Mouse (Mus musculus): ENCODE data around the gene Cct6b. TPM values are rescaled to one million over a fixed set of nuclear protein-coding genes. Genes with fewer than 3 reads are reported as not detected.
"Not testable (repeated sequence)": the region's sequence is repeated elsewhere in the genome, so short reads cannot be mapped to it uniquely, and the experiment has no call there.

Gene Cct6b
- polyA plus RNA-seq, 1 experiment from 2014 or later, result 0.23 TPM

GRCm38 (mm10) chr11:82695930-82696329 lies 68.2 kb downstream of the Cct6b start:
- Histone ChIP-seq H3K9ac (ENCODE audit: low read length) (no peak overlapping the region), H3K4me3 (ENCODE audit: low read depth, low read length) (no peak overlapping the region), H3K27me3 (ENCODE audit: control insufficient read depth, insufficient read depth, low read length) (no peaks in the 10 kb centered on the region), H3K27ac (replicated peaks) (no peak overlapping the region), H3K36me3 (ENCODE audit: control insufficient read depth, insufficient read depth, low read length) (no peaks in the 10 kb centered on the region), H3K9me3 (ENCODE audit: control insufficient read depth, low read length) (no peaks in the 10 kb centered on the region), H3K4me2 (replicated peaks; ENCODE audit: low read depth) (no peak overlapping the region), H3K4me1 (replicated peaks; ENCODE audit: control insufficient read depth, insufficient read depth) (no peaks in the 10 kb centered on the region)
- TF ChIP-seq EP300 (optimal IDR thresholded peaks at IDR 0.05), result no peak
- TF ChIP-seq CTCF (IDR thresholded peaks at IDR 0.05; ENCODE audit: low read depth), result no peak
- WGBS, result 71% methylated on average over 7 of the region's 7 CpGs
- no peak for DNase-seq (ENCODE audit: low spot score)
- no peak for ATAC-seq (ENCODE audit: low FRiP score, low TSS enrichment)

GRCm38 (mm10) chr11:82694947-82695346 lies 69.2 kb downstream of the Cct6b start:
- not testable (repeated sequence) for H3K36me3 ChIP-seq (ENCODE audit: control insufficient read depth, insufficient read depth, low read length); H3K27ac ChIP-seq (replicated peaks); H3K9me3 ChIP-seq (ENCODE audit: control insufficient read depth, low read length); H3K9ac ChIP-seq (ENCODE audit: low read length); H3K27me3 ChIP-seq (ENCODE audit: control insufficient read depth, insufficient read depth, low read length); H3K4me3 ChIP-seq (ENCODE audit: low read depth, low read length); H3K4me2 ChIP-seq (replicated peaks; ENCODE audit: low read depth); H3K4me1 ChIP-seq (replicated peaks; ENCODE audit: control insufficient read depth, insufficient read depth); DNase-seq (ENCODE audit: low spot score); ATAC-seq (ENCODE audit: low FRiP score, low TSS enrichment)

GRCm38 (mm10) chr11:82692668-82693067 lies 71.5 kb downstream of the Cct6b start:
- H3K27ac ChIP-seq (replicated peaks), result no peak overlapping the region
- H3K9ac ChIP-seq (ENCODE audit: low read length), result no peak overlapping the region
- no peaks in the 10 kb centered on the region for H3K9me3 ChIP-seq (ENCODE audit: control insufficient read depth, low read length)
- no peak overlapping the region for H3K4me2 ChIP-seq (replicated peaks; ENCODE audit: low read depth)
- no peaks in the 10 kb centered on the region for H3K36me3 ChIP-seq (ENCODE audit: control insufficient read depth, insufficient read depth, low read length)
- TF ChIP-seq EP300 (optimal IDR thresholded peaks at IDR 0.05) (no peak), CTCF (IDR thresholded peaks at IDR 0.05; ENCODE audit: low read depth) (no peak)
- WGBS, result 56% methylated on average over 6 of the region's 6 CpGs
- H3K27me3 ChIP-seq (ENCODE audit: control insufficient read depth, insufficient read depth, low read length), result no peaks in the 10 kb centered on the region
- H3K4me3 ChIP-seq (ENCODE audit: low read depth, low read length), result no peak overlapping the region
- ATAC-seq (ENCODE audit: low FRiP score, low TSS enrichment) (no peak), DNase-seq (ENCODE audit: low spot score) (no peak)
- no peaks in the 10 kb centered on the region for H3K4me1 ChIP-seq (replicated peaks; ENCODE audit: control insufficient read depth, insufficient read depth)

- Histone ChIP-seq H3K9ac (ENCODE audit: low read length) (no peak overlapping the region), H3K4me2 (replicated peaks; ENCODE audit: low read depth) (no peak overlapping the region)
- 72% methylated on average over 5 of the region's 5 CpGs for WGBS
These were observed 73.6 kb downstream of the Cct6b start for GRCm38 (mm10) chr11:82690476-82690875.

GRCm38 (mm10) chr11:82687668-82688067 lies 76.5 kb downstream of the Cct6b start:
- Histone ChIP-seq H3K27me3 (ENCODE audit: control insufficient read depth, insufficient read depth, low read length) (no peaks in the 10 kb centered on the region), H3K4me1 (replicated peaks; ENCODE audit: control insufficient read depth, insufficient read depth) (no peaks in the 10 kb centered on the region), H3K36me3 (ENCODE audit: control insufficient read depth, insufficient read depth, low read length) (no peaks in the 10 kb centered on the region), H3K27ac (replicated peaks) (no peak overlapping the region), H3K4me2 (replicated peaks; ENCODE audit: low read depth) (no peak overlapping the region), H3K4me3 (ENCODE audit: low read depth, low read length) (no peak overlapping the region), H3K9me3 (ENCODE audit: control insufficient read depth, low read length) (no peaks in the 10 kb centered on the region), H3K9ac (ENCODE audit: low read length) (no peak overlapping the region)
- ATAC-seq (ENCODE audit: low FRiP score, low TSS enrichment) (no peak), DNase-seq (ENCODE audit: low spot score) (no peak)
- TF ChIP-seq EP300 (optimal IDR thresholded peaks at IDR 0.05) (no peak), CTCF (IDR thresholded peaks at IDR 0.05; ENCODE audit: low read depth) (no peak)

More at GRCm38 (mm10) chr11:82690476-82690875, 73.6 kb downstream of the Cct6b start:
- Histone ChIP-seq H3K36me3 (ENCODE audit: control insufficient read depth, insufficient read depth, low read length) (no peaks in the 10 kb centered on the region), H3K9me3 (ENCODE audit: control insufficient read depth, low read length) (no peaks in the 10 kb centered on the region), H3K27me3 (ENCODE audit: control insufficient read depth, insufficient read depth, low read length) (no peaks in the 10 kb centered on the region), H3K4me3 (ENCODE audit: low read depth, low read length) (no peak overlapping the region), H3K4me1 (replicated peaks; ENCODE audit: control insufficient read depth, insufficient read depth) (no peaks in the 10 kb centered on the region), H3K27ac (replicated peaks) (no peak overlapping the region)
- TF ChIP-seq CTCF (IDR thresholded peaks at IDR 0.05; ENCODE audit: low read depth), result no peak
- TF ChIP-seq EP300 (optimal IDR thresholded peaks at IDR 0.05), result no peak
- DNase-seq (ENCODE audit: low spot score), result no peak
- ATAC-seq (ENCODE audit: low FRiP score, low TSS enrichment), result no peak

- TF ChIP-seq EP300 (optimal IDR thresholded peaks at IDR 0.05), result no peak
- no peak for TF ChIP-seq CTCF (IDR thresholded peaks at IDR 0.05; ENCODE audit: low read depth)
- ATAC-seq (ENCODE audit: low FRiP score, low TSS enrichment) (no peak; the same call in 1 of the 2 replicates), DNase-seq (ENCODE audit: low spot score) (peak; percentile 21)
- H3K4me3 ChIP-seq (ENCODE audit: low read depth, low read length), result no peak overlapping the region
- no peak overlapping the region for H3K27ac ChIP-seq (replicated peaks)
- no peak overlapping the region for H3K9ac ChIP-seq (ENCODE audit: low read length)
- no peak overlapping the region for H3K4me2 ChIP-seq (replicated peaks; ENCODE audit: low read depth)
- H3K27me3 ChIP-seq (ENCODE audit: control insufficient read depth, insufficient read depth, low read length), result no peaks in the 10 kb centered on the region
- H3K4me1 ChIP-seq (replicated peaks; ENCODE audit: control insufficient read depth, insufficient read depth), result no peaks in the 10 kb centered on the region
- no peaks in the 10 kb centered on the region for H3K36me3 ChIP-seq (ENCODE audit: control insufficient read depth, insufficient read depth, low read length)
- no peaks in the 10 kb centered on the region for H3K9me3 ChIP-seq (ENCODE audit: control insufficient read depth, low read length)
- WGBS, result 45% methylated on average over 6 of the region's 6 CpGs
These were observed 79.4 kb downstream of the Cct6b start for GRCm38 (mm10) chr11:82684676-82685075.

All from stomach, postnatal 0 days (tissue).